Mouse (Mus musculus) hindbrain, embryonic 11.5 days (tissue): Measurements from ENCODE around the gene Chn2. TPM values are rescaled to one million over a fixed set of nuclear protein-coding genes. Genes with fewer than 3 reads are reported as not detected.
A peak's percentile ranks its signal among the peaks of the same experiment; 100 is the strongest.

Source experiments
- ATAC-seq: fragments of 200-750 bp; cut with Nextera tagmentation; 2 replicates; pipeline ENCODE4 v1.8.0; 2017; ENCODE audit warnings: mild to moderate bottlenecking, moderate TSS enrichment, moderate library complexity; ENCODE audit not compliant: low FRiP score
- DNase-seq: peaks from one replicate; pipeline ENCODE4 v3.0.0-alpha.2; 2015; ENCODE audit warnings: low spot score
- H3K27ac ChIP-seq: fragments of 300-500 bp; sonication (generic); 2 replicates; pipeline ENCODE4 v1.5.1; 2014; ENCODE audit warnings: mild to moderate bottlenecking, low read depth, low read length
- H3K27me3 ChIP-seq: fragments of 300-500 bp; sonication (generic); 2 replicates; pipeline ENCODE4 v1.6.1; 2014; ENCODE audit warnings: mild to moderate bottlenecking, low read length, moderate library complexity, mixed read lengths; ENCODE audit not compliant: control insufficient read depth, insufficient read depth
- H3K36me3 ChIP-seq: fragments of 300-500 bp; sonication (generic); 2 replicates; pipeline ENCODE4 v1.6.1; 2014; ENCODE audit warnings: mild to moderate bottlenecking, low read length, moderate library complexity, mixed read lengths; ENCODE audit not compliant: control insufficient read depth, insufficient read depth
- H3K4me1 ChIP-seq: fragments of 300-500 bp; sonication (generic); replicated peaks from 2 replicates; pipeline ENCODE4 v1.6.1; 2014; ENCODE audit warnings: low read length, mixed read lengths; ENCODE audit not compliant: control insufficient read depth, insufficient read depth
- H3K4me2 ChIP-seq: fragments of 300-500 bp; sonication (generic); replicated peaks from 2 replicates; pipeline ENCODE4 v1.6.1; 2014; ENCODE audit warnings: mild to moderate bottlenecking, low read depth, low read length
- H3K4me3 ChIP-seq: fragments of 300-500 bp; sonication (generic); 2 replicates; pipeline ENCODE4 v1.5.1; 2014; ENCODE audit warnings: low read depth, low read length
- H3K9ac ChIP-seq: fragments of 300-500 bp; sonication (generic); 2 replicates; pipeline ENCODE4 v1.6.1; 2014; ENCODE audit warnings: low read depth, low read length
- H3K9me3 ChIP-seq: fragments of 300-500 bp; sonication (generic); 2 replicates; pipeline ENCODE4 v1.6.1; 2016; ENCODE audit warnings: low read length; ENCODE audit not compliant: control insufficient read depth
- WGBS: fragments of 180-500 bp; shearing (Covaris S2); extraction: QIAGEN DNeasy Blood & Tissue Kit; methylation state at CpG from one replicate; pipeline ENCODE4 v1.1.7; 2014; 5-methylcytosine and 5-hydroxymethylcytosine counted together
- polyA plus RNA-seq: library from polyadenylated mRNA; unstranded; fragments of >200 nt; fragmentation: Nextera tagmentation; extraction: Ambion mirVana; gene quantifications from 2 replicates; pipeline ENCODE4 v1.2.1, GENCODE M21; 2014

Chn2 gene
- polyA plus RNA-seq, 1 experiment from 2014 or later = 14.4 TPM

DNA sequence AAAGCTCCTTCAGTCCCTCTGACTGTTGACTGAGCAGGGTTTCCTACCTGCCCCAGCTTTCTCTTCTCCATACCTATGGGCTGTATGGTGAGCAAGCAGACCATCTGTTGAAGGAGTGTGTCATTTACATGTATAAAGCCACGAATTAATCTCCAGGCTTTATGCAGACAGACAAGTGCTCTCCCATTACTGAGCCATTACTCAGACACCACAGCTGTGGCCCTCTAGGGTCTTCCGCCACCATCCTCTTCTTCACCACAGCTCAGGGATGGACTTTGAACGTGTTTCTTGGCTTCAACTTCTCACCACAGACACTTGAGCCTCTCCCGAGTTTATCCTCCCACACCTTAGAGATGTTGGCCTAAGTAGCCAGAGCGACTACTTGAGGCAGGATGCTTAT, 219.1 kb downstream of the Chn2 start:
- Histone ChIP-seq H3K27me3 (no peaks in the 10 kb centered on the region), H3K9me3 (no peaks in the 10 kb centered on the region), H3K36me3 (no peaks in the 10 kb centered on the region), H3K4me2 (no peak overlapping the region), H3K9ac (no peak overlapping the region), H3K4me3 (no peak overlapping the region), H3K4me1 (no peaks in the 10 kb centered on the region), H3K27ac (no peak overlapping the region)
- DNase-seq (no peak), ATAC-seq (no peak)
- WGBS = 78% methylated on average over 5 of the region's 5 CpGs

- 63% methylated on average over 2 of the region's 2 CpGs for whole genome bisulfite sequencing
- H3K4me2 ChIP-seq = no peak overlapping the region
- no peak overlapping the region for H3K4me3 ChIP-seq
- H3K36me3 ChIP-seq = no peaks in the 10 kb centered on the region
- H3K9ac ChIP-seq = no peak overlapping the region
- H3K27ac ChIP-seq = no peak overlapping the region
- no peaks in the 10 kb centered on the region for H3K27me3 ChIP-seq
- DNase-seq (no peak), ATAC-seq (no peak)
- H3K4me1 ChIP-seq = no peaks in the 10 kb centered on the region
- H3K9me3 ChIP-seq = no peaks in the 10 kb centered on the region
Observed at GRCm38 (mm10) chr6:54262732-54263131, 223.4 kb downstream of the Chn2 start.

DNA sequence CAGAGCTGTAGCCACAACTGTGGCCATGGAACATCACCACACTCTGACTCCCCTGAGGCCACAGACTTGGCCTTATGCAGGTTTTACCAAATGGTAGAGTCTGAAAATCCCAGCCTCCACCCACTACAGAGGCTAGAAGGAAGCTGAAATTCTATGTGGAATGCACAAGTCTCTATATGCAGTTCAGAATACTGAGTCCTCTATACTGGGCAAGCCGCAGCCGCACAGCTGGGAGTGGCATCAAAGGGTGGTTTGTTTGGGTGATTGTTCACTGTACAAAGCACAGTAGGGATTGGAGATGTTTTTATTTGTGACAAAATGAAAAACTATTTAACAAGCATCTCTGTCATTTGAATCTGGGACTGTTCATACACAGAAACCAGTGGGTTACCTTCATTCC, 224.5 kb downstream of the Chn2 start:
- no peaks in the 10 kb centered on the region for H3K9me3 ChIP-seq
- no peak overlapping the region for H3K9ac ChIP-seq
- no peak overlapping the region for H3K27ac ChIP-seq
- 88% methylated on average over 2 of the region's 2 CpGs for WGBS
- DNase-seq (no peak), ATAC-seq (no peak)
- H3K4me1 ChIP-seq = no peaks in the 10 kb centered on the region
- no peak overlapping the region for H3K4me2 ChIP-seq
- H3K27me3 ChIP-seq = no peaks in the 10 kb centered on the region
- no peak overlapping the region for H3K4me3 ChIP-seq
- H3K36me3 ChIP-seq = no peaks in the 10 kb centered on the region

- ATAC-seq (no peak), DNase-seq (no peak)
- Histone ChIP-seq H3K9ac (no peak overlapping the region), H3K36me3 (no peaks in the 10 kb centered on the region), H3K4me2 (no peak overlapping the region), H3K4me1 (no peaks in the 10 kb centered on the region), H3K27me3 (no peaks in the 10 kb centered on the region), H3K4me3 (no peak overlapping the region), H3K27ac (no peak overlapping the region), H3K9me3 (no peaks in the 10 kb centered on the region)
- WGBS = 83% methylated on average over 7 of the region's 7 CpGs
Observed at GRCm38 (mm10) chr6:54264537-54264936, 225.2 kb downstream of the Chn2 start.

DNA sequence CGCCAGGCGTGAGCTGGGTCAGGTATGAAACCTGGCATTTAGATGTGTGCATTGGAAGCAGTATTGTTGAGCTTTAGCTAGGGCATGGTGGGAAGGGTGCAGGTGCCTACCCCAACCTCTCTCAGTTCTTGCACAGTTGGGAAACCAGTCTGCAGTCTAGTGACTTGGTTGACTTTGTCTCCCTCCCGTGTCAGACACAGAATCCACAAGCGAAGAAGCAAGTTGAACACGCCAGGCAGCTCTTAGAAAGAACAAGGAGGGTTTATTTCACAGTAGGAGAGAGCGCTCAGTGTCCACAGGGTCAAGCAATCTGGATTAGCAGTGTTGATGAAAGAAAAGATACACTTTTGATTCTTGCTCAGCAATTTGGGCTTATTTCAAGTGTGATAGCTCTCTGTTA, 226.0 kb downstream of the Chn2 start:
- no peaks in the 10 kb centered on the region for H3K36me3 ChIP-seq
- no peak overlapping the region for H3K27ac ChIP-seq
- ATAC-seq (no peak), DNase-seq (no peak)
- H3K27me3 ChIP-seq = no peaks in the 10 kb centered on the region
- no peak overlapping the region for H3K9ac ChIP-seq
- H3K4me1 ChIP-seq = no peaks in the 10 kb centered on the region
- no peaks in the 10 kb centered on the region for H3K9me3 ChIP-seq
- no peak overlapping the region for H3K4me2 ChIP-seq
- 91% methylated on average over 6 of the region's 6 CpGs for WGBS
- H3K4me3 ChIP-seq = no peak overlapping the region

GRCm38 (mm10) chr6:54272556-54273378, 233.4 kb downstream of the Chn2 start:
- Histone ChIP-seq H3K4me1 (peaks cover 9% of the 10 kb centered on the region), H3K9ac (peak overlapping the region; percentile 15; the same call in 1 of the 2 replicates), H3K27ac (no peak overlapping the region), H3K9me3 (no peaks in the 10 kb centered on the region), H3K4me3 (no peak overlapping the region), H3K27me3 (no peaks in the 10 kb centered on the region), H3K4me2 (no peak overlapping the region), H3K36me3 (no peaks in the 10 kb centered on the region)
- ATAC-seq = peak; percentile 63; the same call in 1 of the 2 replicates
- WGBS = 58% methylated on average over 14 of the region's 14 CpGs
- peak; percentile 47 for DNase-seq

GRCm38 (mm10) chr6:54273379-54273730, 234.0 kb downstream of the Chn2 start:
- 0 out of 2 replicates have a peak overlapping the region, but pooled peaks have one; percentile 4 for H3K9ac ChIP-seq
- 39% methylated on average over 6 of the region's 6 CpGs for WGBS
- DNase-seq = no peak

DNA sequence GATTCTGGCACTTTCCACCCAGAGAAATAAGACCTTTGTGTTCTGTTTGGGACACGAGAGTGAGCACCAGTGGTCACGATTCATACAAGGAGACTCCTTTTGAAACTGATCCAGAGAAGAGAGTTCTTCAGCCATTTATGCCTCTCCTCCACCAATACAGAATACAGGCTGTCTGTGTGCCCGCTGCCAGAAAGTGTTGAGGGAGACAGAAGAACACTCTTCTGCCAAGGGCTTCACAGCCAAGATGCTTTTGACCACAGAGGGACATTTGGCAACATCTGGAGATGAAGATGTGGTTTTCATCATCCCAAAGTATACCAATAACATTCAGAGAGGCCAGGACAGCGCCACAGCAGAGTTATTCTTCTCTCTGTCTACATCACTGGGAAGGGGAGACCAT, 237.9 kb downstream of the Chn2 start:
- Histone ChIP-seq H3K27me3 (no peaks in the 10 kb centered on the region), H3K9me3 (no peaks in the 10 kb centered on the region), H3K9ac (no peak overlapping the region), H3K27ac (no peak overlapping the region), H3K4me3 (no peak overlapping the region), H3K4me1 (peaks cover 9% of the 10 kb centered on the region), H3K36me3 (no peaks in the 10 kb centered on the region), H3K4me2 (no peak overlapping the region)
- 82% methylated on average over 4 of the region's 4 CpGs for WGBS
- ATAC-seq = no peak
- no peak for DNase-seq

More at GRCm38 (mm10) chr6:54273379-54273730, 234.0 kb downstream of the Chn2 start:
- ATAC-seq = no peak
- no peaks in the 10 kb centered on the region for H3K9me3 ChIP-seq
- H3K27me3 ChIP-seq = no peaks in the 10 kb centered on the region
- H3K4me2 ChIP-seq = no peak overlapping the region
- no peak overlapping the region for H3K4me3 ChIP-seq
- peaks cover 9% of the 10 kb centered on the region for H3K4me1 ChIP-seq
- H3K27ac ChIP-seq = no peak overlapping the region
- H3K36me3 ChIP-seq = no peaks in the 10 kb centered on the region

- H3K27ac ChIP-seq = no peak overlapping the region
- 53% methylated on average over 5 of the region's 5 CpGs for WGBS
Observed at GRCm38 (mm10) chr6:54277828-54278227, 238.5 kb downstream of the Chn2 start.

More at GRCm38 (mm10) chr6:54277828-54278227, 238.5 kb downstream of the Chn2 start:
- no peak overlapping the region for H3K9ac ChIP-seq
- ATAC-seq (no peak), DNase-seq (no peak)
- H3K27me3 ChIP-seq = no peaks in the 10 kb centered on the region
- no peaks in the 10 kb centered on the region for H3K36me3 ChIP-seq
- no peaks in the 10 kb centered on the region for H3K9me3 ChIP-seq
- H3K4me2 ChIP-seq = no peak overlapping the region
- no peak overlapping the region for H3K4me3 ChIP-seq
- H3K4me1 ChIP-seq = peaks cover 5% of the 10 kb centered on the region
